Mouse (Mus musculus): Measurements from ENCODE around the gene Cox6a2. TPM values are rescaled to one million over a fixed set of nuclear protein-coding genes. Genes with fewer than 3 reads are reported as not detected.
"Not testable (repeated sequence)": the region's sequence is repeated elsewhere in the genome, so short reads cannot be mapped to it uniquely, and the experiment has no call there.

The Cox6a2 gene
- polyA plus RNA-seq, 1 experiment from 2014 or later, result 8.2 TPM

GRCm38 (mm10) chr7:128169996-128170395 is 36.2 kb downstream of the Cox6a2 start:
- 71% methylated on average over 3 of the region's 3 CpGs for WGBS
- Histone ChIP-seq H3K4me3 (replicated peaks) (no peak overlapping the region), H3K9ac (replicated peaks) (no peak overlapping the region), H3K36me3 (no peaks in the 10 kb centered on the region), H3K4me1 (no peaks in the 10 kb centered on the region), H3K9me3 (replicated peaks) (no peaks in the 10 kb centered on the region), H3K27me3 (replicated peaks) (no peaks in the 10 kb centered on the region), H3K4me2 (no peak overlapping the region), H3K27ac (replicated peaks) (no peak overlapping the region)
- ATAC-seq (ENCODE audit: low FRiP score), result no peak

- WGBS, result 95% methylated on average over 7 of the region's 7 CpGs
- H3K4me3 ChIP-seq (replicated peaks), result no peak overlapping the region
- ATAC-seq (ENCODE audit: low FRiP score), result no peak
- H3K27me3 ChIP-seq (replicated peaks), result no peaks in the 10 kb centered on the region
- H3K36me3 ChIP-seq, result no peaks in the 10 kb centered on the region
- no peak overlapping the region for H3K4me2 ChIP-seq
- H3K4me1 ChIP-seq, result no peaks in the 10 kb centered on the region
- no peak overlapping the region for H3K27ac ChIP-seq (replicated peaks)
- no peak overlapping the region for H3K9ac ChIP-seq (replicated peaks)
- no peaks in the 10 kb centered on the region for H3K9me3 ChIP-seq (replicated peaks)
These were observed 39.8 kb downstream of the Cox6a2 start for GRCm38 (mm10) chr7:128166391-128166790.

- ATAC-seq (ENCODE audit: low FRiP score), result no peak
- WGBS, result 97% methylated on average over 4 of the region's 4 CpGs
- no peaks in the 10 kb centered on the region for H3K36me3 ChIP-seq
- no peak overlapping the region for H3K27ac ChIP-seq (replicated peaks)
- H3K9ac ChIP-seq (replicated peaks), result no peak overlapping the region
- H3K27me3 ChIP-seq (replicated peaks), result no peaks in the 10 kb centered on the region
- H3K9me3 ChIP-seq (replicated peaks), result no peaks in the 10 kb centered on the region
- H3K4me3 ChIP-seq (replicated peaks), result no peak overlapping the region
- H3K4me1 ChIP-seq, result no peaks in the 10 kb centered on the region
- no peak overlapping the region for H3K4me2 ChIP-seq
These were observed 42.2 kb downstream of the Cox6a2 start for GRCm38 (mm10) chr7:128164001-128164400.

GRCm38 (mm10) chr7:128158688-128159354 is 47.4 kb downstream of the Cox6a2 start:
- not testable (repeated sequence) for H3K27me3 ChIP-seq (replicated peaks); H3K4me3 ChIP-seq (replicated peaks); ATAC-seq (ENCODE audit: low FRiP score); H3K9ac ChIP-seq (replicated peaks); H3K36me3 ChIP-seq; H3K27ac ChIP-seq (replicated peaks); H3K4me2 ChIP-seq; H3K4me1 ChIP-seq; H3K9me3 ChIP-seq (replicated peaks)
- WGBS, result 74% methylated on average over 8 of the region's 8 CpGs

Other genes with a start within 250 kb of the Cox6a2 start
- 357 and 362 TPM in 2 replicates for gene Fus, start 238.9 kb downstream of the Cox6a2 start, polyA plus RNA-seq (2015; fragmentation: Nextera tagmentation; extraction: Ambion mirVana)
- 8.0 and 46.9 TPM in 2 replicates for gene Pycard, start 212.5 kb downstream of the Cox6a2 start, polyA plus RNA-seq (2015; fragmentation: Nextera tagmentation; extraction: Ambion mirVana)
- gene Trim72, start 202.4 kb downstream of the Cox6a2 start, polyA plus RNA-seq (2015; fragmentation: Nextera tagmentation; extraction: Ambion mirVana), result 0.31 and 0.40 TPM in 2 replicates
- 1.2 and 1.7 TPM in 2 replicates for gene Itgam, start 143.7 kb downstream of the Cox6a2 start, polyA plus RNA-seq (2015; fragmentation: Nextera tagmentation; extraction: Ambion mirVana)
- not detected in 2 replicates for gene Gm49368, start 143.7 kb downstream of the Cox6a2 start, polyA plus RNA-seq (2015; fragmentation: Nextera tagmentation; extraction: Ambion mirVana)
- 0.08 and 0.19 TPM in 2 replicates for gene Itgax, start 76.8 kb downstream of the Cox6a2 start, polyA plus RNA-seq (2015; fragmentation: Nextera tagmentation; extraction: Ambion mirVana)
- gene Itgad, start 52.0 kb downstream of the Cox6a2 start, polyA plus RNA-seq (2015; fragmentation: Nextera tagmentation; extraction: Ambion mirVana), result 0.04 and 0.23 TPM in 2 replicates
- 13.8 and 14.0 TPM in 2 replicates for gene Armc5, start 31.0 kb upstream of the Cox6a2 start, polyA plus RNA-seq (2015; fragmentation: Nextera tagmentation; extraction: Ambion mirVana)
- 6.4 and 6.6 TPM in 2 replicates for gene 9130023H24Rik, start 31.6 kb upstream of the Cox6a2 start, polyA plus RNA-seq (2015; fragmentation: Nextera tagmentation; extraction: Ambion mirVana)
- gene Tgfb1i1, start 40.4 kb upstream of the Cox6a2 start, polyA plus RNA-seq (2015; fragmentation: Nextera tagmentation; extraction: Ambion mirVana), result 28.4 and 50.2 TPM in 2 replicates
- gene Slc5a2, start 59.3 kb upstream of the Cox6a2 start, polyA plus RNA-seq (2015; fragmentation: Nextera tagmentation; extraction: Ambion mirVana), result 0.10 TPM in 1 of 2 replicates, not detected in the other
- gene BC017158, start 91.8 kb upstream of the Cox6a2 start, polyA plus RNA-seq (2015; fragmentation: Nextera tagmentation; extraction: Ambion mirVana), result 22.7 and 25.7 TPM in 2 replicates
- gene Rgs10, start 212.4 kb upstream of the Cox6a2 start, polyA plus RNA-seq (2015; fragmentation: Nextera tagmentation; extraction: Ambion mirVana), result 52.9 and 60.1 TPM in 2 replicates